Mouse (Mus musculus) hindbrain, embryonic 16.5 days (tissue): ENCODE data around the gene Mertk. TPM values are rescaled to one million over a fixed set of nuclear protein-coding genes. Genes with fewer than 3 reads are reported as not detected.

Source experiments
- ATAC-seq: fragments of 200-750 bp; cut with Nextera tagmentation; 2 replicates; pipeline ENCODE4 v1.8.0; 2017; ENCODE audit warnings: moderate TSS enrichment, moderate library complexity
- H3K27ac ChIP-seq: fragments of 300-500 bp; sonication (generic); 2 replicates; pipeline ENCODE4 v1.5.1; 2014; ENCODE audit warnings: low read depth, mild to moderate bottlenecking, control low read depth, low read length, moderate library complexity
- H3K27me3 ChIP-seq: fragments of 300-500 bp; sonication (generic); replicated peaks from 2 replicates; pipeline ENCODE4 v1.6.1; 2014; ENCODE audit warnings: low read length; ENCODE audit not compliant: control insufficient read depth, insufficient read depth
- H3K36me3 ChIP-seq: fragments of 300-500 bp; sonication (generic); 2 replicates; pipeline ENCODE4 v1.6.1; 2014; ENCODE audit warnings: mild to moderate bottlenecking, low read length, moderate library complexity, mixed read lengths; ENCODE audit not compliant: control insufficient read depth, insufficient read depth
- H3K4me1 ChIP-seq: fragments of 300-500 bp; sonication (generic); 2 replicates; pipeline ENCODE4 v1.6.1; 2014; ENCODE audit warnings: low read depth, low read length; ENCODE audit not compliant: control insufficient read depth, insufficient read depth
- H3K4me2 ChIP-seq: fragments of 300-500 bp; sonication (generic); 2 replicates; pipeline ENCODE4 v1.6.1; 2014; ENCODE audit warnings: mild to moderate bottlenecking, low read length, control low read depth, moderate library complexity
- H3K4me3 ChIP-seq: fragments of 300-500 bp; sonication (generic); 2 replicates; pipeline ENCODE4 v1.5.1; 2014; ENCODE audit warnings: mild to moderate bottlenecking, low read length, control low read depth, moderate library complexity
- H3K9ac ChIP-seq: fragments of 300-500 bp; sonication (generic); 2 replicates; pipeline ENCODE4 v1.6.1; 2014; ENCODE audit warnings: low read depth, mild to moderate bottlenecking, control low read depth, low read length, moderate library complexity
- H3K9me3 ChIP-seq: fragments of 300-500 bp; sonication (generic); 2 replicates; pipeline ENCODE4 v1.6.1; 2014; ENCODE audit warnings: mild to moderate bottlenecking, low read length, moderate library complexity; ENCODE audit not compliant: control insufficient read depth
- WGBS: fragments of 180-500 bp; shearing (Covaris S2); extraction: QIAGEN DNeasy Blood & Tissue Kit; methylation state at CpG from one replicate; pipeline ENCODE4 v1.1.7; 2014; 5-methylcytosine and 5-hydroxymethylcytosine counted together
- polyA plus RNA-seq: library from polyadenylated mRNA; unstranded; fragments of >200 nt; fragmentation: Nextera tagmentation; extraction: Ambion mirVana; gene quantifications from 2 replicates; pipeline ENCODE4 v1.2.1, GENCODE M21; 2015

Mertk gene
- polyA plus RNA-seq, 1 experiment from 2014 or later, result 3.4 TPM

GRCm38 (mm10) chr2:128837531-128837930, 138.8 kb downstream of the Mertk start:
- H3K9me3 ChIP-seq, result no peaks in the 10 kb centered on the region
- H3K4me3 ChIP-seq, result no peak overlapping the region
- no peaks in the 10 kb centered on the region for H3K4me1 ChIP-seq
- 95% methylated on average over 8 of the region's 8 CpGs for WGBS
- no peak for ATAC-seq
- no peak overlapping the region for H3K27ac ChIP-seq
- H3K9ac ChIP-seq, result no peak overlapping the region
- H3K4me2 ChIP-seq, result no peak overlapping the region
- no peaks in the 10 kb centered on the region for H3K27me3 ChIP-seq
- H3K36me3 ChIP-seq, result peaks cover 40% of the 10 kb centered on the region

- Histone ChIP-seq H3K36me3 (peaks cover 36% of the 10 kb centered on the region), H3K4me1 (no peaks in the 10 kb centered on the region), H3K9me3 (no peaks in the 10 kb centered on the region), H3K4me3 (no peak overlapping the region), H3K27ac (no peak overlapping the region), H3K9ac (no peak overlapping the region), H3K4me2 (no peak overlapping the region), H3K27me3 (no peaks in the 10 kb centered on the region)
- WGBS, result 93% methylated on average over 3 of the region's 3 CpGs
- ATAC-seq, result no peak
Measured at GRCm38 (mm10) chr2:128838611-128839010, 139.9 kb downstream of the Mertk start.

- ATAC-seq, result no peak
- Histone ChIP-seq H3K4me3 (no peak overlapping the region), H3K27ac (no peak overlapping the region), H3K27me3 (no peaks in the 10 kb centered on the region), H3K4me2 (no peak overlapping the region), H3K36me3 (peaks cover 28% of the 10 kb centered on the region), H3K4me1 (no peaks in the 10 kb centered on the region), H3K9me3 (no peaks in the 10 kb centered on the region), H3K9ac (no peak overlapping the region)
- WGBS, result 92% methylated on average over 2 of the region's 2 CpGs
Measured at GRCm38 (mm10) chr2:128839501-128839900, 140.7 kb downstream of the Mertk start.

GRCm38 (mm10) chr2:128842437-128842836, 143.7 kb downstream of the Mertk start:
- Histone ChIP-seq H3K4me1 (no peaks in the 10 kb centered on the region), H3K9me3 (no peaks in the 10 kb centered on the region), H3K36me3 (peaks cover 20% of the 10 kb centered on the region), H3K27ac (no peak overlapping the region), H3K27me3 (no peaks in the 10 kb centered on the region), H3K4me3 (no peak overlapping the region), H3K9ac (no peak overlapping the region), H3K4me2 (no peak overlapping the region)
- no peak for ATAC-seq
- 91% methylated on average over 8 of the region's 8 CpGs for WGBS

GRCm38 (mm10) chr2:128850036-128850435, 151.3 kb downstream of the Mertk start:
- Histone ChIP-seq H3K4me3 (no peak overlapping the region), H3K36me3 (peaks cover 26% of the 10 kb centered on the region), H3K27ac (no peak overlapping the region), H3K9me3 (no peaks in the 10 kb centered on the region), H3K4me1 (no peaks in the 10 kb centered on the region), H3K9ac (no peak overlapping the region), H3K27me3 (no peaks in the 10 kb centered on the region), H3K4me2 (no peak overlapping the region)
- ATAC-seq, result no peak
- 82% methylated on average over 2 of the region's 2 CpGs for WGBS

Other genes with a start within 250 kb of the Mertk start
- gene Spdye4c, start 107.7 kb upstream of the Mertk start, polyA plus RNA-seq, result not detected in 2 replicates
- gene Anapc1, start 11.6 kb upstream of the Mertk start, polyA plus RNA-seq, result 36.6 and 40.7 TPM in 2 replicates
- 35.1 and 35.9 TPM in 2 replicates for gene Tmem87b, start 119.2 kb downstream of the Mertk start, polyA plus RNA-seq
- 3.7 and 4.3 TPM in 2 replicates for gene Fbln7, start 164.0 kb downstream of the Mertk start, polyA plus RNA-seq
- gene Zc3h8, start 245.1 kb downstream of the Mertk start, polyA plus RNA-seq, result 13.8 and 14.1 TPM in 2 replicates